Mouse (Mus musculus) ovary, adult 18-20 months (tissue): ENCODE results near the gene Gria1.

ENCODE experiments used
- DNase-seq: peaks from one replicate; pipeline ENCODE4 v3.0.0; 2022; ENCODE audit warnings: low spot score, mixed read lengths

Gene Gria1

DNA sequence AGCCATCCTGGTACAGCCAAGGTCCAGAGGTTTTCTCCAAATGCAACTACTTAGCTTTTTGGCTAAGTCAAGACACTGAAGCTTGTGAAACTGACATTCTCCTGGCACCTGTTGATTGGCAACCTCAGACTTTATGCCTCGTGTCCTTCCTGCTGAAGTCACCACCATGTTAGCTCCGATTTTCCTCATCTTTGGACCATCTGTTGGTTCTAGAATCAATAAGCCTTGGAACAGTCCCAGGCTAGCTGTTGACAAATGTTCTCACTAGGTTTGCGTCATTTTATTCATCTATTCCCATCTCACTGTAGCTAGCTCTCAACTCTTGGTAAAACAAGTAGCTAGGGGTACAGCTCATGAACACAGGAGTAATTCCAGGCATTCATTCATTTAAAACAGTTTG is 51.3 kb downstream of the Gria1 start:
- no peak for DNase-seq

- DNase-seq: no peak
Observed at GRCm38 (mm10) chr11:57070196-57070901, 59.2 kb downstream of the Gria1 start.

DNA sequence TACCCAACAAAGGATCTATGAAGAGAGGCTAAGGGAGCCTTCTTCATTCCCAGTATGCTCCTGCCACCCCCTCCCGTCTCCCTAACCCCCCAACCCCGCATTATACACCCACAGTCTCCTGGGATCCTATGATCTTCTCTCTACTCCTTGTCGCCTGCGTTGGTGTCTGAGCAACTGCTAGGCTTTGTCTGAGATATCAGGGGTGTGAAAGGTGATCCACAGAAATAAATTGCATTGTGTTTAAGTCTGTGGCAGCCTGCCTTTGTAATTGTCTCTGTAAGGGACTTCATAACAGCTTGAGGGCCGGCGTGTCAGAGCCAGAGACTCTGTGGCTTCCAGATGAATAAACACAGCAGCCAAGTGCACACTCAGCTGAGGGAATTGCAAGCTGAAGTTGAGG is 61.0 kb downstream of the Gria1 start:
- DNase-seq: no peak

GRCm38 (mm10) chr11:57079423-57079822 is 68.2 kb downstream of the Gria1 start:
- DNase-seq: no peak

DNA sequence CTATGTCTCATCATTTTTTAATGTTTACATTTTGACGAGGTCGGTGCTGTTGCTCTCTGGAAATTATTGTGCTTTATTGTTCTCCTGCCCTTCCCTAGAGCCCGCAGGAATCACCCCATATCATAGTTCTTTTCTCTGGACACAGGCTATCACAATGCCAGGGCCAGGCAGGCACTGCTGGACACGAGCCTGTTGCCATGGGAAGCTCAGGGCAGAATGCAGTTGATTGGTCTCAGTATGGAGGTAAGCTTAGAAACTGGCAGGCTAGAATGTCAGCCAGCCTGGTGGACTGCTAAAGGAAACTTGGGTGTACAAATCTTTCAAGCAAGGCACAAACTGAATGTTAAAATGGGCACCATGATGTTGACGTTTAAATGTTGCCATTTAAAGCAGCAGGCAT is 78.3 kb downstream of the Gria1 start:
- DNase-seq: no peak

DNA sequence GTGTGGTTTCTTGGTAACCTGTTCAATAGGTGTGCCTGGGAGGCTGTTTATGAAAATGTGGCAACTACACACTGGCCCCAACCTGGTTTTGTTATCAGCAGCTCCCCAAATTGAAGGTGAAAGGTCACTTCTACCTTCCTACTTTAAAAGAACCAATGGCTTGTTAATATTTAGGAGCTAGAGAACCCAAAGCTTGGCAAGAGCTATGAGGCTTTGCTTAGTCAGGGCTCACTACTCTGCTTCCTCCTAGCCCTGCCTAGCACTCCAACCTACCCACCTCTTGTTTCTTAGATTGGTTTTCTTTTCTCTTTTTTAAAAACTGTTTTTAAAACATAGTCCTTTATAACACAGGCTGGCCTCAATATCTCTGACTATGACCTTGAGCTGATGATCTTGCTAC is 79.5 kb downstream of the Gria1 start:
- DNase-seq: no peak

- no peak for DNase-seq
Observed at GRCm38 (mm10) chr11:57091276-57091914, 80.2 kb downstream of the Gria1 start.

DNA sequence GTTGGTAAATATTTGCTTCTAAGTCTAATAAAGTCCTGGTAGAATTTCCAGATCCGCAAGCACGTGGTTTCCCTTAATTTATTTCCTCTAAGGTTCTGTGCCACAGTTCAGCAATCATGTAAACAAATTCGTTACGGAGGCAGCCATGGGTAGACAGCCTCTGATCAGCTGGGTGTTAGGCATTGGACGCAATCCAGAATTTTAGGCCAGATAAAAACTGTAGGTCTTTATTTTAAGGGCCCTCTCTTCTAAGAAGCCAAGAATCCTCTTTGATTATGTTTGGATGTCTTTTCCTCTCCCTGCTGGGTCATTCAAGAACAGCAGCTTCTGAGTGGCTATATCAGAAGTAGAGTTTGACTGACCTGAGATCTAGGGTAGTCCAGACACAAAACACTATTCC is 89.3 kb downstream of the Gria1 start:
- DNase-seq: no peak

DNA sequence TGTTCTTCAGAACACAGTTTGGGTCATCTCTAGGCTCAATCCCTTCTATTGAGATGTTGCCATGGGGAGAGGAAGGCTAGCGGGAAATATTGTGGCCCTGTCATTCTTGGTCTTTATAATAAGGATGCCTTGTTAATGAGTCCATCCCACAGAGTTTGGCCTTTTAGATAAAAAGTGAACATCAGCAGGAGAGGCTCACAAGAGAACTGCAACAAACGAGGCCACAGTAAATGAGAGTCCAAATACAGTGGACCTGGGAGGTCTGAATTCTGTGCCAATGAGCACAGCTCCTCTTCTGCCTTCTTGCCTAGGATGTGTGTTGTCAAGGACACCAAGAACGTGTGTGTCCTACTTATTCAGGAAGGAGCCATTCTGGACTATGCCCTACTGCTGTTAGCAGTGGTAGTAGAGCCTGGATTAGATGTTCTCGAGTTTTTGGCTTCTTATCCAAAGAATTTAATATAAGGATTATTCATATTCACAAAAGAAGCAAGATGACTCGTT is 92.6 kb downstream of the Gria1 start:
- DNase-seq: no peak

- DNase-seq: no peak
Observed at GRCm38 (mm10) chr11:57105683-57106082, 94.5 kb downstream of the Gria1 start.

- no peak for DNase-seq
Observed at GRCm38 (mm10) chr11:57112386-57112785, 101.2 kb downstream of the Gria1 start.

GRCm38 (mm10) chr11:57114410-57114809 is 103.2 kb downstream of the Gria1 start:
- DNase-seq: no peak

DNA sequence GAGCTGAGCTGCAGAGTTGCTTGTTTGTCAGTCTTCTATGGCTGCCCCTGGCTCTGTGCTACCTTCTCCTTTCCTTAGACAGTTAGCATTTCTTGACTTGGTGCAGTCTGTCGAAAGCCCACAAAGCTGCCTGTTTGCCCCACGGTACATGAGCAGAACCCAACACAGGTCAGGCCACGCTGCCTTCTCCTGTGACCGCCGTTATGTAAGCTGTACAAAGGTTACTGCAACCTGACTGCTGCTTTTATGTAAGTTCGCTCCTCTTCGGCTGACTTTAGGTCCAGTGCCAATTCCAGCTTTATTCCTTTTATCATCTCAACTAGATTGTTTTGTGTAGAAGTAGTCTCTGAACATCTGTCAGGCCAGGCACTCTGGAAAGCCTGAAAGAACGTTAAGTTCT is 115.9 kb downstream of the Gria1 start:
- DNase-seq: no peak

DNA sequence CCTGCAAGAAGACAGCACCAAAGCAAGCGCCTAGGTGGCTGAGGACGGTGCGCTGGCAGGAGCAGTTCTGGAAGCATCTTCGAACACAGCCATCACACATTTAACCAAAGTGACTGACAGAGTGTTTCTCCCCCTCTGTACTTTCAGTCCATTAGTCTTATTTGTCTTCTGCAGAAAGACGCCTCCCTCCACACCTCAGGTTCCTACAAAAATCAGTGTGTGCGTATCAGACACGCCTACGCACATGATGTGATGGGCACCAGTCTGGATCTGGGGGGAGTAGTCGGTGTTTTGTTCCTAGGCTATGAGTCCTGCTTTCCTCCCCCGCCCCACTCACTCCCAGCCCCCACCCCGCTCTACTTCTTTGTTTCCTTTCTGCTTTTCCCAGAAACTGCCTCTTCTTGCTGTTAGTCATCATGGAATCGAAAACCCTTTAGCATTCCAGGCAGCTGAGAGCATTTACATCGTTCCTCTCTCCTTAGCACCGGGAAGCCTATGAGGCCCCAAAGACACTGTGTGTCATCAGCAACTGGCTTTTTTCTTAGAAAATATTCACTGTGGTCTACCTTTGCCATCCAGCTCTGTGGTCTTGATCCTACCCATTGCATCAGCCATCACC is 129.1 kb downstream of the Gria1 start:
- no peak for DNase-seq

- no peak for DNase-seq
Observed at GRCm38 (mm10) chr11:57143681-57144080, 132.5 kb downstream of the Gria1 start.

DNA sequence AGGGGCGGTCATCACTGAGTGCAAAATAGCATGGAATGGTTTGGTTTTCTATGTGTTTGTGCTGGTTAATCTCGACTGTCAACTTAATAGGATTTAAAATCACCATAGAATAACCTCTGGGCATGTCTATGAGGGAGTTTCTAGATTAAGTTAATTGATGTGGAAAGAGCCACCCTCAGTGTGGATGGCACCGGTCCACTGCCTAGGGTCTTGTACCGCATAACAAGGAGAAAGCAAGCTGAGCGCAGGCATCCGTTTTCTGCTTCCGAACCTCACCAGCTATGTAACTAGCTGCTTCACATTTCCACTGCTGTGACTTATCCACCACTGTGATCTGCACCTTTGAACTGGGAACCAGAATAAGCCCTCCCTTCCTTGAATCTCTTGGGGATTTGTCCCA is 134.0 kb downstream of the Gria1 start:
- no peak for DNase-seq

DNA sequence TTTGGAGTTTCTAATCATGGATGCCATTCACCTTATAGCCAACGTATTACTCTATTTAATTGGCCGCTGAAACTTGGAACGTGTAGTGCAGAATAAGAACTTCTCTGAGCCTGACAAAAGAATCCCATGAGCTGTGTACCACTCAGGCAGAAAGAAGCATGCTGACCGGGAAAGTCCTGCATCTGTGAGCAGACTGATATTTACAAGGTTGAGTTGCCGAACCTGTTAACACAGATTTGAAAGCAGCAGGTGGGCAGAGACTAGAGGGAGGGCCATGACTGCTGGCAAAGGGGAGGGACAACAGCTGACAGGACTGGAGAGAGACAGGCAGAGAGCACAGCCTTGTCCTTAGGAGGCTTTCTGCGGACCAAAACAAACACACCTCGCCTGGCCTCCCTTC is 134.5 kb downstream of the Gria1 start:
- DNase-seq: no peak

- no peak for DNase-seq
Observed at GRCm38 (mm10) chr11:57151674-57152073, 140.5 kb downstream of the Gria1 start.

- no peak for DNase-seq
Observed at GRCm38 (mm10) chr11:57154998-57155397, 143.8 kb downstream of the Gria1 start.

DNA sequence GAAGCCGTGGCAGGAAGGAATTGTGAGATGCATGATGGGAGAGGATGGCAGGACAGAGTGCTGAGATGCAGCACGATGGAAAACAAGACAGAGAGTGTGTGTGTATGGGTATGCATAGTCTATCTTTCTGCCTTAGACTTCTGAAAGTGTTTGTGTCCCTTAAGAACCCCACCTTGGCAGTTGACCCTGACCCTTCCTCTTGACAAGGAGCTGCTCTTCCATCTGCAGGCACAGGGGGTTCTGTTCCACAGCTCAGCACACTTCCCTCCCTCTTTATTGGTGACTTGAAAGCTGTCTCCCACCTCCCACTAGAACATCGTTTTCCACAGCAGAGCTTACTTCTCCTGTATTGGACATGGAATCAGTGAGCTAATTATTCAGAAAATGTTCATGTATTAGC is 148.2 kb downstream of the Gria1 start:
- DNase-seq: no peak

GRCm38 (mm10) chr11:57160076-57160475 is 148.9 kb downstream of the Gria1 start:
- DNase-seq: no peak

DNA sequence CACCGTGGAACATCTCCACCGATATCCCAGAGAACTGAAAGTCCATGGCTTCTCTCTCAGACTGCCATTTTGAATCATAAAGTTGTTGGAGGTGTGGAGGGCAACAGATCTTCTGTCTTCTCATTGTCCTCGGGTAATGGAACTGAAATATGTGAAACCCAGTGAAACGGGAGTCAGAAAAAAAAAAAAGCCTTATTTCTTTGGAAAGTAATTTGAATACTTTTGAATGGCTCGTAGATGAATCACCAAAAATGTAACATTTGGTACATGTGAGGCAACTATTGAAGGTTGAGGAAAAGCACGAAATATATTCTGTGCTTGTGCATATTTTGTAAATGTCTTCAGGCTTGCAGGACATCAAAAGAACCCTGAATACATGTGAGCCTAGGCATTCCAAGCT is 151.7 kb downstream of the Gria1 start:
- DNase-seq: no peak

DNA sequence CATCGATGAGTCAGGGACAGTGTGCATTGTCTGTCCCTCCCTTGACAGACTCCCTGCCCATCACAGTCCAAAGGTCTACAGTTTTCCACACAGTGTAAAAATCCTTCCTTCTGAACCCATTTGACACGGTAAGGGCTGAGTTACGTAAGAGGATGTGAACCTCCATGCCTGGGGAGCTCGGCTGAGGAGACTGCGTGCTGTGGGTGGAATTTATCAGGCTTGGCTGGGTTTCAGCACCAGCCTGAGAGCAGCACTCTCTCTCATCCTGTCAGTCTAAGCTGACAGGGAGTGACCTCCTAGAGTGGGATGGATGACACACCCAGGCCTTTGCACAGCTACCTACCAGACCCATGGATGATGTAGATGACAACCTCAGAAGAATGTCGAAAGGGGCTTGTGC is 158.9 kb downstream of the Gria1 start:
- no peak for DNase-seq
